Mouse (Mus musculus): ENCODE measurements around the gene Golph3.

Golph3 gene

DNA sequence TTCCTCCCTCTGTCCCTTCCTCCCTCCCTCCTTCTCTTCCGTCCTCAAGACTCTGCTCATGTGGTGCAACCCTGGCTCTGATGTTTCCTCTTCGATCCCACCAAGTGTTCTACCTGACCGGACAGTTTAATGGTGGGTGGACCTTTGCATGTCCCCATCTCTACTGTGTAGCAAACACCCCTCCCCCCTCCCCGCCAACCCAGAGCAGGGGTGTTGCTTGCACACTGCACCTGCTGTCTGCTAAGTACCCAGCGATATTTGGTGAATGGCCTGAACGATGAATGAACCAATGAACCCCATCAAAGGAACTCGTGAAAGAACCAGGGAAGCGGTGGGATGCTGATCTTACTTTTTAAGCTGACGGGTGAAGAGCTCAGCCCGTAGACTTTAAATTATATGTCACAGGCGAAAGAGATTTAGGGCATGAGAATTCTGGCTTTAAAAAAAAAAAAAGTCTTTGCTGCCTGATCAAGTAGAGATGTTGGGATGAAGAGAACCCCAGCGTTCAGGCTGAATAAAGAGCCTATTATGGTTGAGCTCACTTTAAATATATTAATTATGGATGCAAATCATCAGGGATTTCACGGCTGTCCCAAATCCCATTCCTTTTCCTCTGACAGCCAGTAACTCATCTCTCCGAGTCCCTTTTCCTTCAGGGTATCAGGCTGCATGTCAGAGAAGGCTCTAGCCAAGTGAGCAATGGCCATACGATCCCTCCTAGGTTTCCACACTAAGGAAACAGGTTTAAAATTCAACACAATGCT, 67.7 kb downstream of the Golph3 start:
- no peak for DNase-seq

GRCm38 (mm10) chr15:12394758-12395157, 73.5 kb downstream of the Golph3 start:
- no peak for DNase-seq

GRCm38 (mm10) chr15:12397032-12397431, 75.8 kb downstream of the Golph3 start:
- DNase-seq: no peak

All from liver (tissue).